Mouse (Mus musculus) liver, embryonic 15.5 days (tissue): ENCODE measurements around the gene Slc2a5. TPM values are rescaled to one million over a fixed set of nuclear protein-coding genes. Genes with fewer than 3 reads are reported as not detected.

Experiments used
- ATAC-seq: fragments of 200-750 bp; cut with Nextera tagmentation; 2 replicates; pipeline ENCODE4 v1.8.0; 2017; ENCODE audit warnings: moderate number of reproducible peaks, mild to moderate bottlenecking, moderate library complexity; ENCODE audit not compliant: insufficient read depth
- H3K27ac ChIP-seq: fragments of 300-500 bp; sonication (generic); replicated peaks from 2 replicates; pipeline ENCODE4 v1.5.1; 2015; ENCODE audit warnings: mild to moderate bottlenecking, inconsistent platforms
- H3K27me3 ChIP-seq: fragments of 300-500 bp; sonication (generic); 2 replicates; pipeline ENCODE4 v1.6.1; 2015; ENCODE audit warnings: mild to moderate bottlenecking, inconsistent platforms
- H3K36me3 ChIP-seq: fragments of 300-500 bp; sonication (generic); replicated peaks from 2 replicates; pipeline ENCODE4 v1.6.1; 2015; ENCODE audit warnings: moderate library complexity, mild to moderate bottlenecking, inconsistent platforms
- H3K4me1 ChIP-seq: fragments of 300-500 bp; sonication (generic); replicated peaks from 2 replicates; pipeline ENCODE4 v1.6.1; 2015; ENCODE audit warnings: inconsistent platforms
- H3K4me2 ChIP-seq: fragments of 300-500 bp; sonication (generic); 2 replicates; pipeline ENCODE4 v1.6.1; 2015; ENCODE audit warnings: moderate library complexity, mild to moderate bottlenecking, inconsistent platforms
- H3K4me3 ChIP-seq: fragments of 300-500 bp; sonication (generic); replicated peaks from 2 replicates; pipeline ENCODE4 v1.5.1; 2015; ENCODE audit warnings: mild to moderate bottlenecking, inconsistent platforms
- H3K9ac ChIP-seq: fragments of 300-500 bp; sonication (generic); 2 replicates; pipeline ENCODE4 v1.6.1; 2015; ENCODE audit warnings: moderate library complexity, mild to moderate bottlenecking, inconsistent platforms
- H3K9me3 ChIP-seq: fragments of 300-500 bp; sonication (generic); replicated peaks from 2 replicates; pipeline ENCODE4 v1.6.1; 2016; ENCODE audit warnings: inconsistent platforms
- WGBS: fragments of 180-500 bp; shearing (Covaris S2); methylation state at CpG from one replicate; pipeline ENCODE4 v1.1.7; 2015; ENCODE audit warnings: mixed read lengths; ENCODE audit not compliant: insufficient replicate concordance; 5-methylcytosine and 5-hydroxymethylcytosine counted together
- polyA plus RNA-seq: library from polyadenylated mRNA; unstranded; fragments of >200 nt; fragmentation: Nextera tagmentation; extraction: Ambion mirVana; gene quantifications from 2 replicates; pipeline ENCODE4 v1.2.1, GENCODE M21; 2015

Gene Slc2a5
- polyA plus RNA-seq, 1 experiment from 2014 or later = 0.21 TPM

- H3K4me1 ChIP-seq = peaks cover 12% of the 10 kb centered on the region
- H3K4me3 ChIP-seq = no peak overlapping the region
- no peak overlapping the region for H3K27ac ChIP-seq
- no peak for ATAC-seq
- H3K27me3 ChIP-seq = no peaks in the 10 kb centered on the region
- no peak overlapping the region for H3K9ac ChIP-seq
- H3K9me3 ChIP-seq = no peaks in the 10 kb centered on the region
- H3K36me3 ChIP-seq = no peaks in the 10 kb centered on the region
- 67% methylated on average over 13 of the region's 13 CpGs for WGBS
- H3K4me2 ChIP-seq = no peak overlapping the region
These were observed 20.0 kb downstream of the Slc2a5 start for GRCm38 (mm10) chr4:150139090-150139489.

DNA sequence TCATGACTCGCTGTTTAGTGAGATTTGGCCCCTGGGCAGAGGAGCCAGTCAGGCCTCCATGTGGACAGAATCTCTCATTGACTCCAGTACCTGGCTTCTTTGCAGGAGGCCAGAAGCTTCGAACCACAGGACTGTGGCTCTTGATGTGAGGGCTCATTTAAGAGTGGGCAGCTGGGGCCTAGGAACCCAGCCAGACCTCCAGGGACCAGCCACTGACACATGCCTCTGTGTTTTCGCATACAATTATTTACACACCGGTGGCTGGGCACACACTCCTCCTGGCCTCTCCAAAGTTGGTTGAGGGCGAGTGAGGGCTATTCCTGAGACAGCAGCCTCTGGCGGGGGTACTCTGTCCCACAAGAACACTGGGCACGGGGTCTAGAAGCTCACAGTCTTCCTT, 21.3 kb downstream of the Slc2a5 start:
- no peak overlapping the region for H3K4me2 ChIP-seq
- no peak overlapping the region for H3K27ac ChIP-seq
- H3K36me3 ChIP-seq = no peaks in the 10 kb centered on the region
- H3K4me1 ChIP-seq = peaks cover 12% of the 10 kb centered on the region
- H3K27me3 ChIP-seq = no peaks in the 10 kb centered on the region
- 78% methylated on average over 7 of the region's 7 CpGs for WGBS
- no peak for ATAC-seq
- no peak overlapping the region for H3K4me3 ChIP-seq
- H3K9ac ChIP-seq = no peak overlapping the region
- H3K9me3 ChIP-seq = no peaks in the 10 kb centered on the region

- no peak for ATAC-seq
- 35% methylated on average over 12 of the region's 12 CpGs for WGBS
- Histone ChIP-seq H3K27me3 (no peaks in the 10 kb centered on the region), H3K4me2 (no peak overlapping the region), H3K9ac (no peak overlapping the region), H3K27ac (no peak overlapping the region), H3K9me3 (no peaks in the 10 kb centered on the region), H3K36me3 (no peaks in the 10 kb centered on the region), H3K4me3 (no peak overlapping the region), H3K4me1 (no peaks in the 10 kb centered on the region)
These were observed 25.2 kb downstream of the Slc2a5 start for GRCm38 (mm10) chr4:150144242-150144641.

DNA sequence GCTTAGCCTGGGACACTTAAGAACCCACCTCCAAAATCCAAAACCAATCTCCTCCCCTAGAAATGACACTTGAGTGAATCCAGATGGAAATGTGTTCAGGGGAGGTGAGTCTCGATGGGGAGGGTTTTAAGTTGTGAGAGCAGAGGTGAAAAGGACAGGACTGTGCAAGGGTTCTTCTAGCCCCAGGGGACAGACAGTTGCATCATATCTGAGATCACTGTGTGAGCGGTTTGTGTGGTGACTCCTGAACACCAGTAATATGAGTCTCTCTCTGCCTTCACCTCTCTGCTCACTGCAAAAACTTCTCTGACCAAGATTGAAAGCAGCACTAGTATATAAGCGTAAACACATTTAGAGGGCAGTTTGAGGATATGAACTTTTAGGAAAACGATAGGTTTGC, 27.2 kb downstream of the Slc2a5 start:
- no peaks in the 10 kb centered on the region for H3K27me3 ChIP-seq
- no peak for ATAC-seq
- no peak overlapping the region for H3K27ac ChIP-seq
- 63% methylated on average over 4 of the region's 4 CpGs for WGBS
- H3K36me3 ChIP-seq = no peaks in the 10 kb centered on the region
- no peak overlapping the region for H3K4me2 ChIP-seq
- H3K4me3 ChIP-seq = no peak overlapping the region
- no peaks in the 10 kb centered on the region for H3K9me3 ChIP-seq
- no peaks in the 10 kb centered on the region for H3K4me1 ChIP-seq
- no peak overlapping the region for H3K9ac ChIP-seq

- no peak overlapping the region for H3K9ac ChIP-seq
- peaks cover 8% of the 10 kb centered on the region; the same call in 1 of the 2 replicates for H3K4me1 ChIP-seq
- no peaks in the 10 kb centered on the region for H3K36me3 ChIP-seq
- 73% methylated on average over 7 of the region's 7 CpGs for WGBS
- H3K27me3 ChIP-seq = no peaks in the 10 kb centered on the region
- no peak overlapping the region for H3K4me2 ChIP-seq
- no peaks in the 10 kb centered on the region for H3K9me3 ChIP-seq
- no peak overlapping the region for H3K27ac ChIP-seq
- ATAC-seq = no peak
- no peak overlapping the region for H3K4me3 ChIP-seq
These were observed 32.0 kb downstream of the Slc2a5 start for GRCm38 (mm10) chr4:150151045-150151444.

DNA sequence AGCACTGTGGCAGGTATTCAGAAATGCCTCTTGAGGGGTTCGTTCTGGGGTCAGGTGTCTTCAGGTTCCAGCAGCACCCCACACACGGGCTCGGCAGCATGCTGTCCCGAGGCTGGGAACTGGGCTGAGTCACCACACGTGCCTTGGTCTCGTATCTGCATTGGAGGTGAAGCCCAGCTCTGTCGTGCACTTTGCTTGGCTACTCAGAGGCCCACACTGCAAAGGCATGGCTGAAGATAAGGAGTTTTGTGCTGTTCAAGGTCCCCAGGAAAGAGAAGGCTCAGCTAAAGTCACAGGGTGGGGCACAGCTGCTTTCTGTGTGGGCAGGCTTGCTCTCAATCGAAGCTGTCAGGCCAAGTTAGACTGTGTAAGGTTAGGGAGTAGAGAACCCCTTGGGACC, 33.4 kb downstream of the Slc2a5 start:
- Histone ChIP-seq H3K9ac (no peak overlapping the region), H3K9me3 (no peaks in the 10 kb centered on the region), H3K36me3 (no peaks in the 10 kb centered on the region), H3K27ac (no peak overlapping the region), H3K4me2 (no peak overlapping the region), H3K27me3 (no peaks in the 10 kb centered on the region), H3K4me3 (no peak overlapping the region), H3K4me1 (peaks cover 8% of the 10 kb centered on the region; the same call in 1 of the 2 replicates)
- ATAC-seq = peak; percentile 77
- 38% methylated on average over 8 of the region's 8 CpGs for WGBS

DNA sequence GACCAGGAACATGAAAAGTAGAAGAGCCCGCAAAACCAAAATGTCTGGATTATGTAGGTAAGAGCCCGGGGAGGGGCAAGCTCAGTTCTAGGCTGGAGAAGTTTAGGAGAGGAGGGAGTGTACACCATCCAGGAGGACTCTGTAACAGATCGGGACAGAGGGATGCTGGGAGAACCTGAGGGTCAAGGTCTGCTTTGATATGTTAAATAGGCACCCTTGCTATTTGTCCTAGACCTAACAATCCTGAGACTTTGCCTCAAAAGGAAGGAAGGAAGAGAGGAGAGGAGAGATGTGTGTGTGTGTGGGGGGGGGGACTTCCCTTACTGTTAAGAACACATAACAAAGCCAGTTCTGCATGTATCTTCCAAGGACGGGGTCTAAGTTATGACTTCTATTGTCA, 36.2 kb downstream of the Slc2a5 start:
- WGBS = 69% methylated on average over 4 of the region's 4 CpGs
- H3K9me3 ChIP-seq = no peaks in the 10 kb centered on the region
- H3K4me2 ChIP-seq = no peak overlapping the region
- no peak for ATAC-seq
- no peak overlapping the region for H3K27ac ChIP-seq
- no peak overlapping the region for H3K4me3 ChIP-seq
- H3K4me1 ChIP-seq = peaks cover 8% of the 10 kb centered on the region; the same call in 1 of the 2 replicates
- H3K36me3 ChIP-seq = no peaks in the 10 kb centered on the region
- no peak overlapping the region for H3K9ac ChIP-seq
- H3K27me3 ChIP-seq = no peaks in the 10 kb centered on the region

DNA sequence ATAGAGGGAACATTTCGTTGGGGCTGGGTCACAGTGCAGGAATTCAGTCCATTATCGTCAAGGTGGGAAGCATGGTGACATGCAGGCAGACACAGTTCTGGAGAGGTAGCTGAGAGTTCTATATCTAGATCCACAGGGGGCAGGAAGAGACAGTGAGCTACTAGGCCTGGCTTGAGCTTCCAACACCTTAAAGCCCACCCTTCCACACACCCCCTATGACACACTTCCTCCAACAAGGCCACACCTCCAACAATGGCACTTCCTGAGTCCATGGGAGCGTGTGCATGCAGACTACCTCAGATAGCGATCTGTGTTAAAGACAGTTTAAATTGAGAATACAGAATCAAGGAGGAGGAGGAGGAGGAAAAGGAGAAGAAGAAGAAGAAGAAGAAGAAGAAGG, 36.6 kb downstream of the Slc2a5 start:
- no peak overlapping the region for H3K4me2 ChIP-seq
- no peaks in the 10 kb centered on the region for H3K27me3 ChIP-seq
- H3K4me1 ChIP-seq = peaks cover 8% of the 10 kb centered on the region; the same call in 1 of the 2 replicates
- ATAC-seq = no peak
- H3K4me3 ChIP-seq = no peak overlapping the region
- no peak overlapping the region for H3K9ac ChIP-seq
- WGBS = 65% methylated on average over 4 of the region's 4 CpGs
- no peaks in the 10 kb centered on the region for H3K36me3 ChIP-seq
- no peak overlapping the region for H3K27ac ChIP-seq
- H3K9me3 ChIP-seq = no peaks in the 10 kb centered on the region

GRCm38 (mm10) chr4:150157348-150157882, 38.3 kb downstream of the Slc2a5 start:
- 57% methylated on average over 14 of the region's 14 CpGs for WGBS
- Histone ChIP-seq H3K27ac (no peak overlapping the region), H3K27me3 (no peaks in the 10 kb centered on the region), H3K4me1 (peaks cover 4% of the 10 kb centered on the region; the same call in 1 of the 2 replicates), H3K4me2 (no peak overlapping the region), H3K36me3 (no peaks in the 10 kb centered on the region), H3K9ac (no peak overlapping the region), H3K9me3 (no peaks in the 10 kb centered on the region), H3K4me3 (no peak overlapping the region)
- ATAC-seq = no peak

- no peaks in the 10 kb centered on the region for H3K9me3 ChIP-seq
- no peak overlapping the region for H3K9ac ChIP-seq
- no peaks in the 10 kb centered on the region for H3K4me1 ChIP-seq
- H3K27me3 ChIP-seq = no peaks in the 10 kb centered on the region
- H3K4me2 ChIP-seq = no peak overlapping the region
- ATAC-seq = no peak
- no peak overlapping the region for H3K4me3 ChIP-seq
- 42% methylated on average over 2 of the region's 2 CpGs for WGBS
- no peaks in the 10 kb centered on the region for H3K36me3 ChIP-seq
- H3K27ac ChIP-seq = no peak overlapping the region
These were observed 40.4 kb downstream of the Slc2a5 start for GRCm38 (mm10) chr4:150159458-150159857.

DNA sequence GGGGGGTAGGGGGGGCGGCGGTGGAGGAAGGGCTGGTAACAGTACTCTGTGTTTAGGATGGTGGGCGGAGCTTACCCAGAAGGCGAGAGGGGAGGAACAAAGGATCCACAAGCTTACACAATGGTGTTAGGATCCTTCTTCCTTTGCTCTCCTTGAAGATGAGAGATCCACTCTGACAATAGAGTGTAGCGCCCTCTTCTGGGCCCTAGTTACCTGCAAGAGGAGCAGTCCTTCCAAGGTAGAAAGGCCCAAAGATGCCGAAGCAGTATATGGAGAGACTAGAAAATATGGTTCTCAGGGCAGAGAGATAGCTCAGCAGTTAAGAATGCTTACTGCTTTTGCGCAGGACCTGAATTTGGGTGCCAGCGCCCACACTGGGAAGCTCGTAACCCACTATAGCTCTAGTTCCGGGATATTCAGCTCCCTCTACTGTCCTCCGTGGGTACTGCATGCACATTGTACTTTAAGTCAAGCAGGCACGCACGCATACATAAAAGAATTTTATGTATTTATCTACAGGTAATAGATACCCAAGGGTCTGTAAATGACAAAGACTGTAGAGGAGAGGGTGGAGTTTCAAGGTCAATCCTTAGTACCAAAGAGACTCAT, 43.6 kb downstream of the Slc2a5 start:
- 69% methylated on average over 13 of the region's 13 CpGs for WGBS

GRCm38 (mm10) chr4:150164875-150165274, 45.8 kb downstream of the Slc2a5 start:
- Histone ChIP-seq H3K27me3 (no peaks in the 10 kb centered on the region; the same call in 1 of the 2 replicates), H3K4me2 (peak overlapping the region; percentile 25; the same call in 1 of the 2 replicates), H3K9me3 (no peaks in the 10 kb centered on the region), H3K27ac (no peak overlapping the region), H3K4me3 (no peak overlapping the region), H3K36me3 (no peaks in the 10 kb centered on the region), H3K4me1 (0 out of 2 replicates have a peak, but pooled peaks cover 3% of the 10 kb centered on the region), H3K9ac (no peak overlapping the region)
- 46% methylated on average over 13 of the region's 13 CpGs for WGBS
- ATAC-seq = no peak

More for the DNA sequence above, 43.6 kb downstream of the Slc2a5 start:
- H3K4me3 ChIP-seq = no peak overlapping the region
- no peaks in the 10 kb centered on the region for H3K36me3 ChIP-seq
- no peak for ATAC-seq
- H3K9me3 ChIP-seq = no peaks in the 10 kb centered on the region
- H3K4me2 ChIP-seq = no peak overlapping the region
- no peak overlapping the region for H3K9ac ChIP-seq
- H3K27ac ChIP-seq = no peak overlapping the region
- H3K4me1 ChIP-seq = 0 out of 2 replicates have a peak, but pooled peaks cover 3% of the 10 kb centered on the region
- H3K27me3 ChIP-seq = no peaks in the 10 kb centered on the region
